Mouse (Mus musculus): Measurements from ENCODE around the gene Nemf. TPM values are rescaled to one million over a fixed set of nuclear protein-coding genes. Genes with fewer than 3 reads are reported as not detected.

Nemf gene
- polyA plus RNA-seq, 1 experiment: 6.4 TPM

DNA sequence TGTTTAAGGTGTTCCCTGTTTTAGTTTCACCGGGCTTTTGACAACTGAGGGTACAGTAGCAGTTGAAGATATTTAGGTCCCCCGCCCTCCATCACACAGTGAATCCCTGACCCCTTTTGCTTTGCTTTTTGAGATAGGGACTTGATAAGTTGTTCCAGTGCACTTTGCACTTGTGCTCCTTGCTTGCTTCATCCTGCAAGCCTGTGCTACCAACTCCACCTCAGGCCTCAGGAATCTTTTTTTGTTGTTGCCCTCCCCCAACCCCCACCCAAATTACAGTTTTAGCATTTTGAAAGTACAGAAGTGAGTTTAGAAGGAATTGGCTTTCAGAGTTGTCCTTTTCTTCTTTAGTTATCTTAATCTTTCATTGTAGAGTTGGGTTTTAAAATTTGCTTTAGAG is 19.2 kb upstream of the Nemf start:
- Histone ChIP-seq H3K79me2 (ENCODE audit: control insufficient read depth, insufficient read depth) (peaks cover 86% of the 10 kb centered on the region), H3K79me3 (ENCODE audit: low read depth) (peaks cover 71% of the 10 kb centered on the region), H3K4me3 (ENCODE audit: insufficient read depth, poor library complexity, severe bottlenecking) (no peak overlapping the region), H3K36me3 (ENCODE audit: control insufficient read depth, insufficient read depth) (peaks cover 68% of the 10 kb centered on the region), H3K27me3 (ENCODE audit: control insufficient read depth, insufficient read depth, insufficient read length) (no peaks in the 10 kb centered on the region), H3ac (ENCODE audit: control insufficient read depth, insufficient read length, low read depth) (no peak overlapping the region)
- TF ChIP-seq CTCF (IDR thresholded peaks at IDR 0.05; ENCODE audit: control insufficient read depth, insufficient read depth, insufficient read length) (no peak), FOSL1 (IDR thresholded peaks at IDR 0.05; ENCODE audit: insufficient read depth, low read length, poor library complexity, severe bottlenecking) (no peak), MYOD1 (IDR thresholded peaks at IDR 0.05; ENCODE audit: control insufficient read depth, insufficient read length, low read depth) (no peak), MAX (IDR thresholded peaks at IDR 0.05) (no peak), CEBPB (IDR thresholded peaks at IDR 0.05; ENCODE audit: low read depth) (no peak)

GRCm38 (mm10) chr12:69373850-69374766 is 17.1 kb upstream of the Nemf start:
- H3K27me3 ChIP-seq (ENCODE audit: control insufficient read depth, insufficient read depth, insufficient read length): no peaks in the 10 kb centered on the region
- H3K79me2 ChIP-seq (ENCODE audit: control insufficient read depth, insufficient read depth): peaks cover 73% of the 10 kb centered on the region
- peak overlapping the region; percentile 91 for H3K4me3 ChIP-seq (ENCODE audit: insufficient read depth, poor library complexity, severe bottlenecking)
- H3K79me3 ChIP-seq (ENCODE audit: low read depth): peaks cover 65% of the 10 kb centered on the region
- TF ChIP-seq CEBPB (IDR thresholded peaks at IDR 0.05; ENCODE audit: low read depth): no peak
- TF ChIP-seq CTCF (IDR thresholded peaks at IDR 0.05; ENCODE audit: control insufficient read depth, insufficient read depth, insufficient read length): no peak
- no peak for TF ChIP-seq FOSL1 (IDR thresholded peaks at IDR 0.05; ENCODE audit: insufficient read depth, low read length, poor library complexity, severe bottlenecking)
- TF ChIP-seq USF1 (IDR thresholded peaks at IDR 0.05; ENCODE audit: low read depth): no peak
- no peak for TF ChIP-seq MYOD1 (IDR thresholded peaks at IDR 0.05; ENCODE audit: control insufficient read depth, insufficient read length, low read depth)
- no peak for TF ChIP-seq MYOG (IDR thresholded peaks at IDR 0.05; ENCODE audit: control insufficient read depth, extremely low read depth, insufficient read length)
- peaks cover 60% of the 10 kb centered on the region for H3K36me3 ChIP-seq (ENCODE audit: control insufficient read depth, insufficient read depth)
- peak overlapping the region; percentile 85 for H3ac ChIP-seq (ENCODE audit: control insufficient read depth, insufficient read length, low read depth)

DNA sequence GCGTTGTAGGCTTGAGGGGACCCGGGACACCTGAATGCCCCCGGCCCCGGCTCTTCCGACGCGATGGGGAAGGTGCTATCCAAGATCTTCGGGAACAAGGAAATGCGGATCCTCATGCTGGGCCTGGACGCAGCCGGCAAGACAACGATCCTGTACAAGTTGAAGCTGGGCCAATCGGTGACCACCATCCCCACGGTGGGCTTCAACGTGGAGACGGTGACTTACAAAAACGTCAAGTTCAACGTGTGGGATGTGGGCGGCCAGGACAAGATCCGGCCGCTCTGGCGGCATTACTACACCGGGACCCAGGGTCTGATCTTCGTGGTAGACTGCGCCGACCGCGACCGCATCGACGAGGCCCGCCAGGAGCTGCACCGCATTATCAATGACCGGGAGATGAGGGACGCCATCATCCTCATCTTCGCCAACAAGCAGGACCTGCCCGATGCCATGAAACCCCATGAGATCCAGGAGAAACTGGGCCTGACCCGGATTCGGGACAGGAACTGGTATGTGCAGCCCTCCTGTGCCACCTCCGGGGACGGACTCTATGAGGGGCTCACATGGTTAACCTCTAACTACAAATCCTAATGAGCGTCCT is 15.9 kb upstream of the Nemf start:
- H3ac ChIP-seq (ENCODE audit: control insufficient read depth, insufficient read length, low read depth): peak overlapping the region; percentile 96
- H3K79me3 ChIP-seq (ENCODE audit: low read depth): peaks cover 55% of the 10 kb centered on the region
- H3K27me3 ChIP-seq (ENCODE audit: control insufficient read depth, insufficient read depth, insufficient read length): no peaks in the 10 kb centered on the region
- H3K4me3 ChIP-seq (ENCODE audit: insufficient read depth, poor library complexity, severe bottlenecking): peak overlapping the region; percentile 91
- TF ChIP-seq CTCF (IDR thresholded peaks at IDR 0.05; ENCODE audit: control insufficient read depth, insufficient read depth, insufficient read length) (no peak), CEBPB (IDR thresholded peaks at IDR 0.05; ENCODE audit: low read depth) (no peak), MYOG (IDR thresholded peaks at IDR 0.05; ENCODE audit: control insufficient read depth, extremely low read depth, insufficient read length) (no peak), MYOD1 (IDR thresholded peaks at IDR 0.05; ENCODE audit: control insufficient read depth, insufficient read length, low read depth) (no peak), MAX (IDR thresholded peaks at IDR 0.05) (no peak), USF1 (IDR thresholded peaks at IDR 0.05; ENCODE audit: low read depth) (no peak), FOSL1 (IDR thresholded peaks at IDR 0.05; ENCODE audit: insufficient read depth, low read length, poor library complexity, severe bottlenecking) (no peak)
- H3K79me2 ChIP-seq (ENCODE audit: control insufficient read depth, insufficient read depth): peaks cover 60% of the 10 kb centered on the region
- H3K36me3 ChIP-seq (ENCODE audit: control insufficient read depth, insufficient read depth): peaks cover 50% of the 10 kb centered on the region

- H3K79me2 ChIP-seq (ENCODE audit: control insufficient read depth, insufficient read depth): peaks cover 52% of the 10 kb centered on the region
- H3ac ChIP-seq (ENCODE audit: control insufficient read depth, insufficient read length, low read depth): peak within 1 kb of the TSS; percentile 96
- no peaks in the 10 kb centered on the region for H3K27me3 ChIP-seq (ENCODE audit: control insufficient read depth, insufficient read depth, insufficient read length)
- peak; percentile 53 for TF ChIP-seq MAX (IDR thresholded peaks at IDR 0.05)
- TF ChIP-seq MYOD1 (IDR thresholded peaks at IDR 0.05; ENCODE audit: control insufficient read depth, insufficient read length, low read depth): no peak
- peaks cover 47% of the 10 kb centered on the region for H3K79me3 ChIP-seq (ENCODE audit: low read depth)
- H3K36me3 ChIP-seq (ENCODE audit: control insufficient read depth, insufficient read depth): peaks cover 43% of the 10 kb centered on the region
- H3K4me3 ChIP-seq (ENCODE audit: insufficient read depth, poor library complexity, severe bottlenecking): peak within 1 kb of the TSS; percentile 91
These were observed 15.1 kb upstream of the Nemf start, which contains the start of the genes Arf6 and Gm9887 for GRCm38 (mm10) chr12:69371854-69372671. Arf6 (plus strand) TSS chr12:69372150. Gm9887 (minus strand) TSS chr12:69372458.

- Histone ChIP-seq H3K27me3 (ENCODE audit: control insufficient read depth, insufficient read depth, insufficient read length) (no peaks in the 10 kb centered on the region), H3K36me3 (ENCODE audit: control insufficient read depth, insufficient read depth) (peaks cover 36% of the 10 kb centered on the region), H3K79me3 (ENCODE audit: low read depth) (peaks cover 41% of the 10 kb centered on the region), H3ac (ENCODE audit: control insufficient read depth, insufficient read length, low read depth) (peak overlapping the region; percentile 92), H3K79me2 (ENCODE audit: control insufficient read depth, insufficient read depth) (peaks cover 46% of the 10 kb centered on the region), H3K4me3 (ENCODE audit: insufficient read depth, poor library complexity, severe bottlenecking) (peak overlapping the region; percentile 91)
- TF ChIP-seq CEBPB (IDR thresholded peaks at IDR 0.05; ENCODE audit: low read depth) (no peak), MYOG (IDR thresholded peaks at IDR 0.05; ENCODE audit: control insufficient read depth, extremely low read depth, insufficient read length) (no peak), USF1 (IDR thresholded peaks at IDR 0.05; ENCODE audit: low read depth) (peak; percentile 30), CTCF (IDR thresholded peaks at IDR 0.05; ENCODE audit: control insufficient read depth, insufficient read depth, insufficient read length) (no peak), MAX (IDR thresholded peaks at IDR 0.05) (no peak)
These were observed 14.5 kb upstream of the Nemf start for GRCm38 (mm10) chr12:69371421-69371853.
